Mouse (Mus musculus) limb, embryonic 15.5 days (tissue): Measurements from ENCODE around the gene Fam71a. TPM values are rescaled to one million over a fixed set of nuclear protein-coding genes. Genes with fewer than 3 reads are reported as not detected.

Source experiments
- polyA plus RNA-seq: library from polyadenylated mRNA; unstranded; fragments of >200 nt; fragmentation: Nextera tagmentation; extraction: Ambion mirVana; gene quantifications from 2 replicates; pipeline ENCODE4 v1.2.1, GENCODE M21; 2015

Gene Fam71a
- polyA plus RNA-seq, 1 experiment from 2014 or later = not detected

Other genes starting within 250 kb of the Fam71a start
- 40.3 and 42.5 TPM in 2 replicates for gene Angel2, start 239.7 kb downstream of the Fam71a start, polyA plus RNA-seq
- gene Vash2, start 185.5 kb downstream of the Fam71a start, polyA plus RNA-seq = 45.1 and 51.9 TPM in 2 replicates
- 4.0 and 5.2 TPM in 2 replicates for gene Flvcr1, start 138.7 kb downstream of the Fam71a start, polyA plus RNA-seq
- gene Spata45, start 128.2 kb downstream of the Fam71a start, polyA plus RNA-seq = not detected in 2 replicates
- gene Tatdn3, start 101.9 kb downstream of the Fam71a start, polyA plus RNA-seq = 12.6 and 14.2 TPM in 2 replicates
- gene Nsl1, start 101.8 kb downstream of the Fam71a start, polyA plus RNA-seq = 16.8 and 19.4 TPM in 2 replicates
- 9.8 and 12.8 TPM in 2 replicates for gene Batf3, start 67.0 kb downstream of the Fam71a start, polyA plus RNA-seq
- 8.2 and 11.4 TPM in 2 replicates for gene Atf3, start 53.2 kb upstream of the Fam71a start, polyA plus RNA-seq
- gene Nenf, start 153.4 kb upstream of the Fam71a start, polyA plus RNA-seq = 111 and 112 TPM in 2 replicates
- 17.8 and 18.5 TPM in 2 replicates for gene Tmem206, start 161.1 kb upstream of the Fam71a start, polyA plus RNA-seq
- gene Ppp2r5a, start 238.5 kb upstream of the Fam71a start, polyA plus RNA-seq = 19.0 and 20.6 TPM in 2 replicates